Mouse (Mus musculus): ENCODE data around the gene Matn1.
A peak's percentile ranks its signal among the peaks of the same experiment; 100 is the strongest.

Matn1 gene

DNA sequence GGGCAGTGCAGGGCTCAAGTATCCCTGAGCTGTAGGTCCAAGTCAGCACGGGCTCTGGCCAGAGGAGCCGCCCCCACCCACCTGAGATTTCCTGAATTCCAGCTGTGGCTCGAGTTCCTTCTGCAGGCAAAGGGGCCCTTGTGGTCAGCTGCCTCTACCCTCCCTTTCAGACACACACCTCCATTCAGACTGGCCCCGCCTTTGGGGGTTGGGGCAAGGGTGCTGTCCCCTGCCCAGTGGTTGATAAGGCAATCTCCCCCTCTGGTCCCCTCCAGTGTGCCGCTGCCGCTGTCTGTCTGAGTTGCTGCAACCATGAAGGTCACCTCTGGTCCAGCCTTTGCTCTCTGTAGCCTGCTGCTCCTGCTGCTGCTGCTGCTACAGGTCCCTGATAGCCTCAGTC is at the start of gene Matn1:
TSS of gene Matn1 (plus strand) at position 274 of the 400 bp plus-strand sequence.
- no peak for DNase-seq (ENCODE audit: low spot score)

DNA sequence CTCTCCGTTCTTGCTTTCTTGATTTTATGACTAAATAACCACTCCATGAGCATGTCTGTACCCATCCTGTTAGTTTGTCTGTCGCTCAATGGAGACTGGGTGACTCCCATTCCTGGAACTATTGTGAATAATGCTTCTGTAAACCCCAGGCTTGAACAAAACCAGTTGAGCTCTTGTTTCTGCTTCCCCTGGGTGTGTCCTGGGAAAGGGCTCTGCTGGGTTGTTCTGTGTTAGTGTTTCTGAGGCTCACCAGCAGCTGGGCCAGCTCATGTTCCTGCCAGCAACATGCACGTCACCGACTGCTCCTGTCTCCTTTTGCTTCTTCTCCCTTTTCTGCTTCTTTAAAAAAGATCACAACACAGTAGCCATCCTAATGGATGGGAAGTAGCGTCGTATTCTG is 48.5 kb upstream of the Matn1 start:
- DNase-seq (ENCODE audit: low spot score): no peak

DNA sequence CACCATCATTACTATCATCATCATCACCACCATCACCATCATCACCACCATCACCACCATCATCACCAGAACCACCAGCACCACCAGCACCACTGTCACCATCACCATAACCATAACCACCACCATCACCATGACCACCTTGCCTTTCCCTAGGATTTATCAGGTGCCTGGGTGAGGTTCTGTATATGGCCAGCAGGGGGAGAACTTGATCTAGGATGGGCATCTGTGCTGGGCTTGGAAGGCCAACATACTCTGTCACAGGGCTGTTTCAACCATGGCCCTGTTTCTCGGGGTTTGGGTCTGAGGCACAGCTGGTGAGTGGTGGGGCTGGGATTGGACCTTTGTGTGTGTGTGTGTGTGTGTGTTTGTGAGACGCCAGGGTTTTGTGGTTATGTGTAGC is 47.8 kb upstream of the Matn1 start:
- peak; percentile 34 for DNase-seq (ENCODE audit: low spot score)

DNA sequence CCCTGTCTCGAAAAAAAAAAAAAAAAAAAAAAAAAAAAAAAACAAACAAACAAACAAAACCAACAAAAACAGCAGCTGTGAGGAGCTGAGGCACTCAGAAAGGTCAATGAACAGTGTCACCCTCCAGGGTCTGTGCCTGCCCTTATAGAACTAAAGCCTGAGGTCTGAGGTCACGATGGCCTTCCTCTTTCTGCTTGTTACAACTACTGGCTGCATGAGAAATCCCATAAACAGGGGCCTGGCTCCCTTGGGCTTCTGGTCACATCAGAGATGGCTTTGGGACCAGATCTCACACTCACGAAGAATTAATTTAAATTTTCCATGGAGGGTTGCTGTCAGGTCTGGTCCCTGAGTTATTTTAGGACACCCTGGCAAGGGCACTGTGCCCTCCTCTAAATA is 44.8 kb upstream of the Matn1 start:
- no peak for DNase-seq (ENCODE audit: low spot score)

- DNase-seq (ENCODE audit: low spot score): no peak
These were observed 44.3 kb upstream of the Matn1 start for GRCm38 (mm10) chr4:130899782-130900427.

GRCm38 (mm10) chr4:130900746-130901145 is 43.4 kb upstream of the Matn1 start:
- DNase-seq (ENCODE audit: low spot score): no peak

DNA sequence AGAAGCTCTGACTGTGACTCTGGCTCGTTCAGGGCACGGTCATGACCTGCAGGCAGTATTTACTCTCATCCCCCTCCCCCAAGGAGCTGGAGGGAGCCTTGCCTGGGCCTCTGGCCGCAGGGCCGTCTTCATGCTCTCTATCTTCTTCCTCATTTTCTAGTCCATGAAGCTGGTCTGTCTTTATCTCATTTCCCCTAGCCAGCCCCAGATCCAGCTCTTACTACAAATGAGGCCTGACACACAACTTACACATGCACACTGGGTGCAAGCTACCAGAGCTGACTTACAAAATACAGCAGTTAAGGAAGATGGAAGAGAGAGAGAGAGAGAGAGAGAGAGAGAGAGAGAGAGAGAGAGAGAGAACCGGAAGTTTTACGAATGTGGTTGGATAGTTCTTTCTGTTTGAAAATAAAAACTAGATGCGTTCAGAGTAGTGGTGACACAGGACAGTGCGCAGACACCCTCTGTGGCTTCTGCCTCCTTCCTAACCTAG is 41.9 kb upstream of the Matn1 start:
- DNase-seq (ENCODE audit: low spot score): no peak

DNA sequence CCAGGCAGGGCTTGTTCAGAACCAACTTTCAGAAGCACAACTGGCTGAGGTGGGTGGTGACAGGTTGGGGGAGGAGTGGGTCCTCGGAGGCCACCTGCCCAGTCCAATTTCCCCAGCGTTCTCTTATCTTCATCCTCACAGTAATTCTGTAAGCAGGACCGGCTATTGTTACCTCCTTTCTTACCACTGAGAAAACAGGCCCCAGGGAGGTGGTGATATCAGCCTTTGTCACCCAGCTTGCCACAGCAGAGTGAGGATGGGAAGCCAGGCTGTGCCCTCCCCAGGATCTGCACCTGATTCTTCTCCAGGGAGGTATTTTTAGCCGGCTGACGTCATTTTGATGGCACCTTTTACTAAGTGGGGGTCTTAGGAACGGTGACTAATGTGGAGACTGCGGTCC is 39.2 kb upstream of the Matn1 start:
- DNase-seq (ENCODE audit: low spot score): no peak

GRCm38 (mm10) chr4:130905882-130906281 is 38.3 kb upstream of the Matn1 start:
- DNase-seq (ENCODE audit: low spot score): no peak

DNA sequence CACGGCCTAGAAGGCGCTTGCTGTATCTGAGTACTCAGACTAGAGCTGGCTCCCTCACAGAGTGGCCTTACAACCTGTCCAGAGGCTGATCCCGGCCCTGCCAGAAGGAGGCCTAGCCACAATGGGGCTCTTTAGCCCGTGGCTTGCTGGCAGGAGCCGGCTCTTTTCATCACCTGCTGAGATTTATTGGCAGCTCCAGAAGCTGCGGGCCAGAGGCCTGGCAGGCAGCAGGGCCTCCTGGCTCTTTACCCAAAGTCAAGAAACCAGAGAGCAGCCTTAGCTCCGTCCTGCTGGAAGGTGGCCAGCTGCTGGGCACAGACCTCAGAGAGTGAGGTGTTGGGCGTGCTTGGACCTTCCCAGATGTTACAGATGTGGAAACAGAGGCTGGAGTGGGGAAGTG is 37.9 kb upstream of the Matn1 start:
- no peak for DNase-seq (ENCODE audit: low spot score)

GRCm38 (mm10) chr4:130907200-130908069 is 36.8 kb upstream of the Matn1 start:
- no peak for DNase-seq (ENCODE audit: low spot score)

DNA sequence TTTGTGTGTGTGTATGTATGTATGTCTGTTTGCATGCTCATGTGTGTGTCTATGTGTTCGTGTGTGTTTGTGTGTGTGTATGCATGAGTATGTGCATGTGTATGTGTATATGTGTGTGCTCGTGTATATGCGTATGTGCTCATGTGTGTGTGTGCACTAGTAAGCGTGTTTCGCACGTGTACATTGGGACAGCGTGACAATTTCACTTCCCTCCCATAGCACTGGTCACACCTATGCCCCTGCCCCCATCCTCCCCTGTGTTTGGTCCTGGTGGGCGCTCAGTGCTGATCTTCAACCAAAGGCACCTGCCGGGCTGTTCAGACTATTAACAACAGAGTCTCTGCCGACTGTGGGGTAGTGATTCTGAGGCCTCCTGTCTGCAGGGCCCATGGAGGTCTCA is 36.1 kb upstream of the Matn1 start:
- DNase-seq (ENCODE audit: low spot score): no peak

- DNase-seq (ENCODE audit: low spot score): peak; percentile 19
These were observed 34.9 kb upstream of the Matn1 start for GRCm38 (mm10) chr4:130909167-130909874.

DNA sequence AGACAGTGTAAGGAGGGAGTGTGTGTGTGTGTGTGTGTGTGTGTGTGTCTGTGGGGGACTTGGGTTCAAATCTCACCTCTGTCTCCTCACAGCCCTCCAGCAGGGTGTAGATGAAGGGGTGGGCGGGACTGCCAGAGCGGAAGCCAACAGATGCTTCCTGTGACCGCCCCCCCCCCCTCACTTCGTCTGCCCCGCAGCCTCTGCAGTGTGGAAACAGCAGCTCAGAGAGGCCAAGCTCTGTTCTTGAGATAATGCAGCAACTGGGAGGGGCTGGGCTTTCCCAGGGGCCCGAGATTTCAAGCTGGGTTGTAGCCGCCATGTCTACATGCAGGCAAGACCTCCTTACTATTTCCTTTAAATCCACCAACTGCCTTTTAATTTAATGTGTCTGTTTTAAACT is 33.5 kb upstream of the Matn1 start:
- no peak for DNase-seq (ENCODE audit: low spot score)

- DNase-seq (ENCODE audit: low spot score): no peak
These were observed 31.6 kb upstream of the Matn1 start for GRCm38 (mm10) chr4:130912626-130913025.

- no peak for DNase-seq (ENCODE audit: low spot score)
These were observed 31.1 kb upstream of the Matn1 start, which contains the start of gene Laptm5 for GRCm38 (mm10) chr4:130913077-130913476. Gene Laptm5, plus strand, starts transcription at chr4:130913125.

DNA sequence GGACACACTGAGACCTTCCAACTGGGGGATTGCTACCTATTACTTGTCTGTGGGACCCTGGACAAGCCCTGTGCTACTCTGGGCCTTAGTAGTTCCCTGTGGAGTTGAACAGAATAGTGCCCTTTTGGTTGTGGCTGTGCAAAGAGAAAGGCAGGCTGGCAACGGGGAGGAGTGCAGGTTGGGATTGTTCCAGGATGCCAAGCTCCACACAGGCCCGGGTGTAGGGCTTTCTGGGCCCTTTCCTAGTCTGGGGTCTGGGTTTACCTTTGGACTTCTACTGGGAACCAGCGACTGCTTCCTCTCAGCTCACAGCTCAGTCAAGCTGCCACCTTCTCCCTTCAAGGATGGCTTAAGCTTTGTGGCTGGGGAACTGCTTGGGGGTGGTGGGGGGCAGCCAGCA is 30.7 kb upstream of the Matn1 start:
- no peak for DNase-seq (ENCODE audit: low spot score)

DNA sequence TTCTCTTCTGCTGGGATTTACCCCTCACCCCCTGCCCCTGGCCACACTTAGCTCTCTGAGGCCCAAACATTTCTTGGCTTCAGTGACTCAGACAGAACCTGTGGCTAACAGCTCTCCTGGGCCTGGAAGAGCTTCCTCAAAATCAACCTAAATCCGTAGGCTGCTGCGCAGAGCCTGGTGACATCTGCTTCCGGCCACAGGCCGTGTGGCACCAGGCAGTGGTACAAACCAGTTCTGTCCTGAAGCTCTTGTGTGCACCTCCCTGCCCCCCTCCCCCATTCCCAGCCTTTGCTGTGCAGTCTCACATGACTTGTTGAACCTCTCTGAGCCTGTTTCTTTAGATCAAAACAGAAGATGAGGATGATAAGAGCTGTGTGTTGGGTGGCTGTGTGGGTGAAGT is 30.2 kb upstream of the Matn1 start:
- no peak for DNase-seq (ENCODE audit: low spot score)

- no peak for DNase-seq (ENCODE audit: low spot score)
These were observed 29.7 kb upstream of the Matn1 start for GRCm38 (mm10) chr4:130914527-130914926.

DNA sequence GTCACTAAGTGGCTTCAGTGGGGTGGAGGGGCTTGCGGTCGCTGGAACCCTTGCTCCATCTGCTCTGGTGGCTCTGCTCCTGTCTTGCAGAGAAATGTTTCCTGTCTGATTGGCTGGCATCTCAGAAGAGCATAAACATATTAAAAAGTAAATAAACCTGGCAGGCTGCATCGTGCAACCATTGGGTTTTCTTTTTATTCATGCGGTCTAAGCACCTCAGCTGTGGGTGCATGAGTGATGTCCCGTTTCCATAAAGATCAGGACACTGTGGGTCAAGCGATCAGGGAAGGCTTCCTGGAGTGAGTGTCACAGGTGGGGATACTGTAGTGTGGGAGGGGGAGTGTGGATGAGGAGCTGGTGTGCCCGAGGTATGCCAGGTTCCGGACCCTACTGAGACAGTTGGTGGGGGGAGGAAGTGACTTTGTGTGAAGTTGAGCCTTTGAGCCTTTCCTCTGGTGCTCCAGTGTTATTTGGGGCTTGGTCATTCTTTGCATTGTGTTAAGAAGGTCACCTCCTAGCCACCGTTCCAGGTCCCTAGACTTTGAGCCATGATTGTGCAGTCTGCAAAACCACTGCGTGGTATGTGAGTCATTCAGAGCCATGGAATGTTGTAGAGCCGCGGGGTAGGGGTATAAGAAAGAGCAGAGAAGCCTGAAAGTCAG is 29.0 kb upstream of the Matn1 start:
- DNase-seq (ENCODE audit: low spot score): no peak

GRCm38 (mm10) chr4:130915668-130916035 is 28.5 kb upstream of the Matn1 start:
- DNase-seq (ENCODE audit: low spot score): no peak

DNA sequence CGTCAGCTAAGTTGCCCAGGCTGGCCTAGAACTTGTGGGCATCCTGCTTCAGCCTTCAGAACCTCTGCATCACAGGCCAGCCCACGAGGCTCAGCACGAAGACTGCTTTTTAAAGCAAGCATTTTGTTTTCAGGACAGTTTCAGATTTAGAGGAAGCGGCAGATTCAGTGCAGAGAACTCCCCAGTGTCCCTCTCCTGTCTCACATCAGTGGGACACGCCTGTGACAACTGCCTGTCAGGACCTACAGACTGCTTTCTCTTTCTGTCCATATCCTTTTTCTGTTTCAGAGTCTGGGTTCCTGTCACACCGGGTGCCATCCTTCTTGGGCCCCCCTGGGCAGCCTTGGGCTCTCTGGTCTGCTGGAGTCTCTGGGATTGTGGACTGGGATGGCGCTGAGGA is 27.5 kb upstream of the Matn1 start:
- DNase-seq (ENCODE audit: low spot score): no peak

Measured in c-Kit-positive CD71-positive TER-119-positive erythroid progenitor cells, embryonic 14.5 days (primary cell).